Mouse (Mus musculus): ENCODE data around the gene Bglap2. TPM values are rescaled to one million over a fixed set of nuclear protein-coding genes. Genes with fewer than 3 reads are reported as not detected.
"Not testable (repeated sequence)": the region's sequence is repeated elsewhere in the genome, so short reads cannot be mapped to it uniquely, and the experiment has no call there.

Gene Bglap2
- polyA plus RNA-seq, 1 experiment from 2014 or later: not detected

DNA sequence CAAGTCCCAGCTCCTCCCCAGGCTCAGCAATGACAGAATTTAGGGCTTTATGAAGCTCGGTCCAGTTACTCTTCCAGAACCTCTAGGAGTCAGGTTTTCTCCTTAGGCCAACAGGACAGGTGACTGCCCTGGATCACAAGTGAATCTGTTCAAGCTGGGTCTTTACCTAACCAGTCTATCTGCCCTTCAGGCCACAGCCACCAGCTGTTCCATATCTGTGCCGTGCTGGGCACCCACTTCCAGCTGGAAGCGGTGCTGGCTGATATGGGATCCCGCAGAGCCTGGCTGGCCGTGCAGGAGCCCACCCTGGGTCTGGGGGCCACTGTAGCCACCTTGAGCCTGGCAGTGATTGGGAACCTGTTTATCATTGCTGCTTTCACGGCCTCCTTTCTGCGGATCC, 3.9 kb upstream of the Bglap2 start:
- not testable (repeated sequence) for H3K27ac ChIP-seq; H3K4me3 ChIP-seq (replicated peaks); H3K4me1 ChIP-seq (replicated peaks); H3K9me3 ChIP-seq; H3K36me3 ChIP-seq; H3K27me3 ChIP-seq; H3K9ac ChIP-seq (replicated peaks)
- peak overlapping the region; percentile 50; the same call in 1 of the 2 replicates for H3K4me2 ChIP-seq (replicated peaks)
- WGBS: 11% methylated on average over 1 of the region's 7 CpGs
- ATAC-seq: peak; percentile 49

DNA sequence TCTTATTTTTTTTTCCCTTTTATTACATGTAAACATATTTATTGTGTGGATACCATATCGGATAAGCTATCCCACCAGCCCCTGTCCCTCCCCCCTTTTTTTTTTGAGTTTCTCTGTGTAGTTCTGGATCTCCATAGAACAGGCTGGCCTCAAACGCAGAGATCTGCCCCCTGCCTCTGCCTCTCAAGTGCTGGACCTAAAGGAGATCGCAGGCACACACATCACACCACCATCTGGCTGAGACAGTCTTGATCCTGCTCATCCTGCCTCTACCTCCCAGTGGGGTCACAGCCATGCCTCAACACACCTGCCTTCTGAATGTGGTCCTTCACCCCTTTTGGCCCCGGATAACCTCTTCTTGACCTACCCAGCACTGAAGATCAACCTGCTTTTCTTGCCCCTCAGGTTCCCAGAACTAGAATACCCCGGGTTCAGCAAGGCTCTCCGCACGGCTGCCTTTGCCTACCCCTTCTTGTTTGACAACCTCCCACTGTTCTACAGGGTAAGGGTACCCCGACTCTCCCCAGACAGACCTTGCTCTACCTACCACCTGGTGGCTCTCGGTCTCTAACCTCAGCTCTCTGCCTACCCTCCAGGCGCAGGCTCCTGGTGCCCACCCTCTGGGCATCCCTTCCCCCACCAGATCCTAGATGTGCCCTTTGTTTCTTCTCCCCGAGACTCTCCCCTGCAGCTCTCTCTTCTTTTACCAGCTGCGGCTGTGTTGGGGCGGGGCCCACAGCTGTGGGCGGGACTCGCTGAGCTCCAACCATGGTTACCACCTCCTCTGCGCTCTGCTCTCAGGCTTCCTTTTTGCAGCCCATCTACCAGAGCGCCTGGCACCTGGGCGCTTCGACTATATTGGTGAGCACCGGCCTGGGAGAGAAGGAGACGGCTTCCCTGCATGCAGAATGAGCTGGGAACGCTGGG, 3.2 kb upstream of the Bglap2 start:
- Histone ChIP-seq H3K27ac (peak overlapping the region; percentile 77), H3K4me2 (replicated peaks) (peak overlapping the region; percentile 50), H3K9ac (replicated peaks) (peak overlapping the region; percentile 41; the same call in 1 of the 2 replicates), H3K4me3 (replicated peaks) (peak overlapping the region; percentile 28)
- H3K27me3 ChIP-seq; H3K4me1 ChIP-seq (replicated peaks); H3K9me3 ChIP-seq; H3K36me3 ChIP-seq: not testable (repeated sequence)
- WGBS: 4% methylated on average over 20 of the region's 22 CpGs
- peak; percentile 91 for ATAC-seq

DNA sequence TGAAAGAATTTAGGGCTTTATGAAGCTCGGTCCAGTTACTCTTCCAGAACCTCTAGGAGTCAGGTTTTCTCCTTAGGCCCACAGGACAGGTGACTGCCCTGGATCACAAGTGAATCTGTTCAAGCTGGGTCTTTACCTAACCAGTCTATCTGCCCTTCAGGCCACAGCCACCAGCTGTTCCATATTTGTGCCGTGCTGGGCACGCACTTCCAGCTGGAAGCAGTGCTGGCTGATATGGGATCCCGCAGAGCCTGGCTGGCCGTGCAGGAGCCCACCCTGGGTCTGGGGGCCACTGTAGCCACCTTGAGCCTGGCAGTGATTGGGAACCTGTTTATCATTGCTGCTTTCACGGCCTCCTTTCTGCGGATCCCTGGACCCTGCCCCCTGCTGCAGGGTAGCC, 1.9 kb downstream of the Bglap2 start:
- not testable (repeated sequence) for H3K4me3 ChIP-seq (replicated peaks); H3K36me3 ChIP-seq; H3K9ac ChIP-seq (replicated peaks); H3K27me3 ChIP-seq; H3K9me3 ChIP-seq
- ATAC-seq: peak; percentile 9
- peaks cover 10% of the 10 kb centered on the region for H3K4me1 ChIP-seq (replicated peaks)
- peak overlapping the region; percentile 36; the same call in 1 of the 2 replicates for H3K4me2 ChIP-seq (replicated peaks)
- peak overlapping the region; percentile 65; the same call in 1 of the 2 replicates for H3K27ac ChIP-seq
- WGBS: 30% methylated on average over 6 of the region's 7 CpGs

DNA sequence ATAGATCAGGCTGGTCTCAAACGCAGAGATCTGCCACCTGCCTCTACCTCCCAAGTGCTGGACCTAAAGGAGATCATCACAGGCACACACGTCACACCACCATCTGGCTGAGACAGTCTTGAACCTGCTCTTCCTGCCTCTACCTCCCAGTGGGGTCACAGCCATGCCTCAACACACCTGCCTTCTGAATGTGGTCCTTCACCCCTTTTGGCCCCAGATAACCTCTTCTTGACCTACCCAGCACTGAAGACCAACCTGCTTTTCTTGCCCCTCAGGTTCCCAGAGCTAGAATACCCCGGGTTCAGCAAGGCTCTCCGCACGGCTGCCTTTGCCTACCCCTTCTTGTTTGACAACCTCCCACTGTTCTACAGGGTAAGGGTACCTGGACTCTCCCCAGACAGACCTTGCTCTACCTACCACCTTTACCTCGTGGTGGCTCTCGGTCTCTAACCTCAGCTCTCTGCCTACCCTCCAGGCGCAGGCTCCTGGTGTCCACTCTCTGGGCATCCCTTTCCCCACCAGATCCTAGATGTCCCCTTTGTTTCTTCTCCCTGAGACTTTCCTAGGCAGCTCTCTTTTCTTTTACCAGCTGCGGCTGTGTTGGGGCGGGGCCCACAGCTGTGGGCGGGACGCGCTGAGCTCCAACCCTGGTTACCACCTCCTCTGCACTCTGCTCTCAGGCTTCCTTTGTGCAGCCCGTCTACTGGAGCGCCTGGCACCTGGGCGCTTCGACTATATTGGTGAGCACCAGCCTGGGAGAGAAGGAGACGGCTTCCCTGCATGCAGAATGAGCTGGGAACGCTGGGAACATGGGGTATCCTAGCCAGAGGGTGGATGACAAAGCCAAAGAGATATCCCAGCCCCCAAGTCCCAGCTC, 2.5 kb downstream of the Bglap2 start:
- H3K4me1 ChIP-seq (replicated peaks); H3K36me3 ChIP-seq; H3K9me3 ChIP-seq; H3K27me3 ChIP-seq: not testable (repeated sequence)
- peak overlapping the region; percentile 36 for H3K4me2 ChIP-seq (replicated peaks)
- peak overlapping the region; percentile 65 for H3K27ac ChIP-seq
- peak overlapping the region; percentile 41; the same call in 1 of the 2 replicates for H3K9ac ChIP-seq (replicated peaks)
- peak overlapping the region; percentile 14 for H3K4me3 ChIP-seq (replicated peaks)
- 9% methylated on average over 19 of the region's 19 CpGs for WGBS
- peak; percentile 91 for ATAC-seq

DNA sequence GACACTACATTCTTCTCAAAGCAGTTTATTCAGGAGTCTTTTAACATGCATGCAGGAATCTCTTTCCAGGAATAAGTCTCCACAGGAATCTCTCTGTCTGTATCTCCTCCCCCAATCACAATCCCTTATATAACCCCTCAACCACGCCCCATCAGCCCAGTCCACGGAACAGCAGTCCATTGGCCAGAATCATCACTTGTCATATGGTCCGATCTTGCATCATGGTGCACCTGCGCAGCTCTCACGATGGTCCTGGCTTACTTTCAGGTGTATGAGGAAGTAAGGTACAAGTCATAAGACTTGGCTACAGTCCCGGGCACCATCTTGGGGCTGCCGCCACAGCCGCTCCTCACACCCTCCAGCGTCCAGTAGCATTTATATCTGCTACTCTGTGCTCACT, 5.9 kb downstream of the Bglap2 start, which contains the start of gene Bglap3:
Gene Bglap3, minus strand, starts transcription at position 101 of the 400 bp plus-strand sequence.
- H3K4me3 ChIP-seq (replicated peaks); ATAC-seq; H3K27ac ChIP-seq; H3K36me3 ChIP-seq; H3K4me2 ChIP-seq (replicated peaks); H3K4me1 ChIP-seq (replicated peaks); H3K27me3 ChIP-seq; H3K9ac ChIP-seq (replicated peaks): not testable (repeated sequence)
- H3K9me3 ChIP-seq: peaks cover 11% of the 10 kb centered on the region
- WGBS: 93% methylated on average over 9 of the region's 9 CpGs

DNA sequence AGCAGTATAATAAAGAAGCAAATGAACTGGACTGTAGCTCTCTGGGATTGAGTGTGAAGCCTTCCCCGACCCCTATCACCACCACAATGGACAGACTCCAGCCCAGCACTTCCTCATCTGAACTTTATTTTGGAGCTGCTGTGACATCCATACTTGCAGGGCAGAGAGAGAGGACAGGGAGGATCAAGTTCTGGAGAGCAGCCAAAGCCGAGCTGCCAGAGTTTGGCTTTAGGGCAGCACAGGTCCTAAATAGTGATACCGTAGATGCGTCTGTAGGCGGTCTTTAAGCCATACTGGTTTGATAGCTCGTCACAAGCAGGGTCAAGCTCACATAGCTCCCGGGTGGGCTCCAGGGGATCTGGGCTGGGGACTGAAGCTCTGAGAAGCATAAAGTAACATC, 10.0 kb downstream of the Bglap2 start:
- peaks cover 26% of the 10 kb centered on the region for H3K27me3 ChIP-seq
- not testable (repeated sequence) for H3K9ac ChIP-seq (replicated peaks); H3K27ac ChIP-seq; ATAC-seq; H3K4me3 ChIP-seq (replicated peaks); H3K4me1 ChIP-seq (replicated peaks); H3K36me3 ChIP-seq; H3K4me2 ChIP-seq (replicated peaks)
- H3K9me3 ChIP-seq: peaks cover 11% of the 10 kb centered on the region
- 89% methylated on average over 7 of the region's 7 CpGs for WGBS

DNA sequence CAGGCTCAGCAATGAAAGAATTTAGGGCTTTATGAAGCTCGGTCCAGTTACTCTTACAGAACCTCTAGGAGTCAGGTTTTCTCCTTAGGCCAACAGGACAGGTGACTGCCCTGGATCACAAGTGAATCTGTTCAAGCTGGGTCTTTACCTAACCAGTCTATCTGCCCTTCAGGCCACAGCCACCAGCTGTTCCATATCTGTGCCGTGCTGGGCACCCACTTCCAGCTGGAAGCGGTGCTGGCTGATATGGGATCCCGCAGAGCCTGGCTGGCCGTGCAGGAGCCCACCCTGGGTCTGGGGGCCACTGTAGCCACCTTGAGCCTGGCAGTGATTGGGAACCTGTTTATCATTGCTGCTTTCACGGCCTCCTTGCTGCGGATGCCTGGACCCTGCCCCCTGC, 11.0 kb downstream of the Bglap2 start:
- WGBS: 46% methylated on average over 3 of the region's 7 CpGs
- H3K4me1 ChIP-seq (replicated peaks); H3K36me3 ChIP-seq; H3K27ac ChIP-seq; H3K9ac ChIP-seq (replicated peaks); H3K4me3 ChIP-seq (replicated peaks); H3K4me2 ChIP-seq (replicated peaks): not testable (repeated sequence)
- H3K9me3 ChIP-seq: peaks cover 11% of the 10 kb centered on the region
- H3K27me3 ChIP-seq: peaks cover 26% of the 10 kb centered on the region
- peak; percentile 68 for ATAC-seq

DNA sequence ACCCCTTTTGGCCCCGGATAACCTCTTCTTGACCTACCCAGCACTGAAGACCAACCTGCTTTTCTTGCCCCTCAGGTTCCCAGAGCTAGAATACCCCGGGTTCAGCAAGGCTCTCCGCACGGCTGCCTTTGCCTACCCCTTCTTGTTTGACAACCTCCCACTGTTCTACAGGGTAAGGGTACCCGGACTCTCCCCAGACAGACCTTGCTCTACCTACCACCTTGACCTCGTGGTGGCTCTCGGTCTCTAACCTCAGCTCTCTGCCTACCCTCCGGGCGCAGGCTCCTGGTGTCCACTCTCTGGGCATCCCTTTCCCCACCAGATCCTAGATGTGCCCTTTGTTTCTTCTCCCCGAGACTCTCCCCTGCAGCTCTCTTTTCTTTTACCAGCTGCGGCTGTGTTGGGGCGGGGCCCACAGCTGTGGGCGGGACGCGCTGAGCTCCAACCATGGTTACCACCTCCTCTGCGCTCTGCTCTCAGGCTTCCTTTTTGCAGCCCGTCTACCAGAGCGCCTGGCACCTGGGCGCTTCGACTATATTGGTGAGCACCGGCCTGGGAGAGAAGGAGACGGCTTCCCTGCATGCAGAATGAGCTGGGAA, 11.6 kb downstream of the Bglap2 start:
- Histone ChIP-seq H3K36me3 (peaks cover 16% of the 10 kb centered on the region), H3K4me2 (replicated peaks) (peak overlapping the region; percentile 46), H3K9me3 (peaks cover 11% of the 10 kb centered on the region), H3K27me3 (peaks cover 26% of the 10 kb centered on the region), H3K9ac (replicated peaks) (0 out of 2 replicates have a peak overlapping the region, but pooled peaks have one; percentile 32), H3K4me3 (replicated peaks) (peak overlapping the region; percentile 25), H3K27ac (0 out of 2 replicates have a peak overlapping the region, but pooled peaks have one; percentile 47)
- not testable (repeated sequence) for H3K4me1 ChIP-seq (replicated peaks)
- under 1% methylated on average over 21 of the region's 22 CpGs for WGBS
- peak; percentile 87 for ATAC-seq

DNA sequence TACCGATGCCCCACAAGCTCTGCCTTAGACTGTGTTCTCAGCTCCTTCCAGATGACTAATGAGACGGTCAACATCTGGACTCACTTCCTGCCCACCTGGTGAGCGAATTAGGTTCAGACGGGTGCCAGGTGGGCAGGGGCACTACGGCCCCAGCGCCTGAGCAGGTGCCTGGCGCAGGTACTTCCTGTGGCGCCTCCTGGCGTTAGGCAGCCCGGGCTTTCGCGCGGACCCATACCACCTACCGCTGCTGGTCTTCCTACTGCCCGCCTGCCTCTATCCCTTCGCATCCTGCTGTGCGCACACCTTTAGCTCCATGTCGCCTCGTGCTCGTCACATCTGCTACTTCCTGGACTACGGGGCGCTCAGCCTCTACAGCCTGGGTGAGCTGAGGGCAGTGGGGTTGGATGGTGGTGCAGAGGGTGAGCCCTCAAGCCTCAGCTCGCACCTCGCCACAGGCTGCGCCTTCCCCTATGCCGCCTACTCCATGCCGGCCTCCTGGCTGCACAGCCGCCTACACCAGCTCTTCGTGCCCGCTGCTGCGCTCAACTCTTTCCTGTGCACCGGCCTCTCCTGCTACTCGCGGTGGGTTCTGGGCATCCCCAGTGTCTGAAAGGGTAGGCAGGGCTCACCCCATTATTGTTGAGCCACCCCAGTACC, 12.7 kb downstream of the Bglap2 start:
- Histone ChIP-seq H3K9me3 (peaks cover 11% of the 10 kb centered on the region), H3K27ac (no peak overlapping the region), H3K36me3 (peaks cover 27% of the 10 kb centered on the region), H3K27me3 (peaks cover 26% of the 10 kb centered on the region), H3K4me3 (replicated peaks) (no peak overlapping the region), H3K9ac (replicated peaks) (no peak overlapping the region), H3K4me1 (replicated peaks) (0 out of 2 replicates have a peak, but pooled peaks cover 3% of the 10 kb centered on the region), H3K4me2 (replicated peaks) (no peak overlapping the region)
- ATAC-seq: no peak
- 41% methylated on average over 34 of the region's 34 CpGs for WGBS

DNA sequence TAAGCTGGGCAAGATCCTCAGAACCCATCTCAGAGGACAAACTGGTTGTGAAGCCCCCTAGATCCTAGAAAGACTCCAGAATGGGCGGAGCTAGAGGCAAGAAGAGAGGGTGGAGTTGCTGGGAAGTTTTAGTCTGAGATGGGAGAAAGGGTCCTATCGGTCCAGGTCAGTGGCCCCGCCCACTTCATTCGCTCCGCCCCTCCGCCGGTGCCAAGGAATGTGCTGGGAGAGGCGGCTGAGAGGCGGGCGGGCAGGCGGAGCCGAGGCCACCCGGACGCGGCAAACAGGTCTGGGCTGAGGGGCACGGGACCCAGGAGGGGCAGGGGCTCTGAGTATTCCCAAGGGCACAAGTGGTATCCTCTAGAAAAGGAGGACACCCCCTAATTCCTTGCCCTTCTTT, 14.2 kb downstream of the Bglap2 start, which contains the start of gene Paqr6:
Gene Paqr6, plus strand, starts transcription at position 248 of the 400 bp plus-strand sequence.
- WGBS: 5% methylated on average over 16 of the region's 16 CpGs
- ATAC-seq: no peak
- peaks cover 26% of the 10 kb centered on the region for H3K27me3 ChIP-seq

DNA sequence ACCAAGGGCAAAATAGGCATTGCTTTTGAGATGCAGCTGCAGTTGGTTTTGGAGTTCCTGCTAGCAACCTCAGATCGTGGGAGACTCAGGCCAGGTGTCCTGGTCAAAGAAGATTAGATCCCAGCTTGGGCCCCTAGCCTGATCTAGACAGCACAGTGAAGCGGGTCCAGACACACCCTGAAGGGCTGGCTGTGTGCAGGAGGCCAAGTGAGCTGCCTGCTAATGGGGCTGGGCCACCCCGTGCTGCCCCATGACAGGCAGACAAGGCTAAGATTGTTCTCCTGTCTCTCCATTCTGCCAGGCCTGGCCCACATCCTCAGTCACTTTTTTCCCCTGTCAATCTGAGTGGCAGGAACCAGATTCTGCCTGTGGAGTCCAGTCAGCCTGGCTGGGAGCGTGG, 14.8 kb downstream of the Bglap2 start:
- ATAC-seq: no peak
- H3K27ac ChIP-seq: no peak overlapping the region
- H3K4me2 ChIP-seq (replicated peaks): no peak overlapping the region
- 0 out of 2 replicates have a peak, but pooled peaks cover 12% of the 10 kb centered on the region for H3K4me1 ChIP-seq (replicated peaks)
- no peak overlapping the region for H3K9ac ChIP-seq (replicated peaks)
- peaks cover 26% of the 10 kb centered on the region for H3K27me3 ChIP-seq
- WGBS: 61% methylated on average over 4 of the region's 4 CpGs
- H3K4me3 ChIP-seq (replicated peaks): no peak overlapping the region
- H3K9me3 ChIP-seq: no peaks in the 10 kb centered on the region
- H3K36me3 ChIP-seq: peaks cover 48% of the 10 kb centered on the region

More for the DNA sequence above, 14.2 kb downstream of the Bglap2 start, which contains the start of gene Paqr6:
- Histone ChIP-seq H3K4me3 (replicated peaks) (no peak within 1 kb of the TSS), H3K4me2 (replicated peaks) (0 out of 2 replicates have a peak within 1 kb of the TSS, but pooled peaks have one; percentile 5), H3K36me3 (peaks cover 42% of the 10 kb centered on the region), H3K9me3 (no peaks in the 10 kb centered on the region), H3K27ac (no peak within 1 kb of the TSS), H3K9ac (replicated peaks) (no peak within 1 kb of the TSS), H3K4me1 (replicated peaks) (0 out of 2 replicates have a peak, but pooled peaks cover 9% of the 10 kb centered on the region)
